In genomic region chr7:128100742-128101357, GRCm38 (mm10) we compare ENCODE assay signal across 22 mouse cellular contexts. TPM values are rescaled to one million over a fixed set of nuclear protein-coding genes. Genes with fewer than 3 reads are reported as not detected.
DNase-seq lines count a peak whose midpoint lies in the region; ATAC-seq lines count a peak whose summit lies in the region.
"Had no signal": no experiment of that assay in that cellular context is flagged by ENCODE, and none has a peak within 500 bp of the region (broad histone marks: within the 10 kb centered on the region; RNA-seq: fewer than 3 reads in every experiment).

No protein-coding gene starts in this region.

- no peak overlapping the region for H3K4me3 ChIP-seq in heart, embryonic 11.5 days (ENCODE audit: low read depth, low read length)
- H3K4me3 ChIP-seq in embryonic facial prominence, embryonic 10.5 days: no peak overlapping the region
- H3K4me3 ChIP-seq: embryonic facial prominence, embryonic 12.5 days; forebrain, embryonic 15.5 days; heart, embryonic 12.5 days; hindbrain, embryonic 10.5 days had no signal

- no peaks in the 10 kb centered on the region for H3K27me3 ChIP-seq in heart, embryonic 11.5 days (ENCODE audit: control insufficient read depth, insufficient read depth, low read length)
- no peaks in the 10 kb centered on the region for H3K27me3 ChIP-seq in embryonic facial prominence, embryonic 10.5 days (replicated peaks; ENCODE audit: low read depth, poor library complexity, severe bottlenecking)
- H3K27me3 ChIP-seq: embryonic facial prominence, embryonic 12.5 days; forebrain, embryonic 15.5 days; heart, embryonic 12.5 days had no signal

- H3K9me3 ChIP-seq in heart, embryonic 11.5 days (replicated peaks; ENCODE audit: control insufficient read depth, low read length): no peaks in the 10 kb centered on the region
- H3K9me3 ChIP-seq in embryonic facial prominence, embryonic 10.5 days: no peaks in the 10 kb centered on the region
- H3K9me3 ChIP-seq: embryonic facial prominence, embryonic 12.5 days; forebrain, embryonic 15.5 days; heart, embryonic 12.5 days; hindbrain, embryonic 10.5 days had no signal

- H3K36me3 ChIP-seq in heart, embryonic 11.5 days (ENCODE audit: control insufficient read depth, insufficient read depth, low read length): no peaks in the 10 kb centered on the region
- H3K36me3 ChIP-seq in embryonic facial prominence, embryonic 10.5 days (replicated peaks): no peaks in the 10 kb centered on the region
- H3K36me3 ChIP-seq: embryonic facial prominence, embryonic 12.5 days; forebrain, embryonic 15.5 days; heart, embryonic 12.5 days; hindbrain, embryonic 10.5 days had no signal

- H3K9ac ChIP-seq in heart, embryonic 11.5 days (ENCODE audit: low read depth, low read length): no peak overlapping the region
- H3K9ac ChIP-seq: embryonic facial prominence, embryonic 12.5 days; forebrain, embryonic 15.5 days; heart, embryonic 12.5 days; hindbrain, embryonic 14.5 days had no signal

- H3K4me2 ChIP-seq in heart, embryonic 11.5 days: no peak overlapping the region
- H3K4me2 ChIP-seq: embryonic facial prominence, embryonic 12.5 days; forebrain, embryonic 15.5 days; heart, embryonic 12.5 days; hindbrain, embryonic 14.5 days had no signal

- H3K27ac ChIP-seq in heart, embryonic 11.5 days (ENCODE audit: low read depth, low read length): no peak overlapping the region
- H3K27ac ChIP-seq in embryonic facial prominence, embryonic 10.5 days (replicated peaks): no peak overlapping the region
- H3K27ac ChIP-seq: embryonic facial prominence, embryonic 12.5 days; forebrain, embryonic 15.5 days; hindbrain, embryonic 10.5 days; hindbrain, embryonic 14.5 days had no signal

- WGBS in heart, embryonic 11.5 days (ENCODE audit: insufficient replicate concordance): 78% methylated on average over 2 of the region's 2 CpGs
- WGBS in embryonic facial prominence, embryonic 10.5 days: 72% methylated on average over 2 of the region's 2 CpGs

- DNase-seq in heart, adult 11 months: peak; percentile 23
- peak; percentile 36 to 40 for DNase-seq in spleen, postnatal 36 days (ENCODE audit: low spot score in 2 of 2)
- DNase-seq in spleen, adult 12 weeks (ENCODE audit: low spot score): no peak
- peak; percentile 25 for DNase-seq in induced T-regulatory cell, adult 2 months (ENCODE audit: low read depth)
- DNase-seq in embryonic facial prominence, embryonic 10.5 days (ENCODE audit: low spot score): no peak
- DNase-seq: adrenal gland, postnatal 10 days; cerebellum, adult 11 months; cerebellum, adult 8-10 months; cerebellum, postnatal 14 days; embryo, embryonic 11 days; gastrocnemius, postnatal 25 days had no signal

- H3K4me1 ChIP-seq in heart, embryonic 11.5 days (ENCODE audit: control insufficient read depth, insufficient read depth, low read length): no peaks in the 10 kb centered on the region
- H3K4me1 ChIP-seq in embryonic facial prominence, embryonic 10.5 days: no peaks in the 10 kb centered on the region
- H3K4me1 ChIP-seq: embryonic facial prominence, embryonic 12.5 days; forebrain, embryonic 15.5 days; heart, embryonic 12.5 days; hindbrain, embryonic 10.5 days had no signal

- no peak for ATAC-seq in heart, embryonic 11.5 days (replicated peaks; ENCODE audit: insufficient number of reproducible peaks, low FRiP score, low TSS enrichment)
- no peak for ATAC-seq in frontal cortex, adult (ENCODE audit: low TSS enrichment)
- ATAC-seq: forebrain, embryonic 15.5 days; intestine, embryonic 16.5 days had no signal

RNA-seq across cellular contexts. Expression of gene Itgax, which starts 28.5 kb away (rescaled TPM):
- polyA plus RNA-seq in heart, embryonic 11.5 days (2014; fragmentation: Nextera tagmentation; extraction: Ambion mirVana): 0.06 and 0.11 TPM in 2 replicates
- not detected in 2 replicates for polyA plus RNA-seq in embryonic facial prominence, embryonic 10.5 days (2016; fragmentation: Nextera tagmentation; extraction: Ambion mirVana)
- polyA plus RNA-seq: embryonic facial prominence, embryonic 12.5 days; forebrain, embryonic 11.5 days; forebrain, embryonic 15.5 days; hindbrain, embryonic 10.5 days; hindbrain, embryonic 14.5 days had no signal

RNA-seq across cellular contexts. Expression of gene Gm49368, which starts 38.4 kb away (rescaled TPM):
- polyA plus RNA-seq in heart, embryonic 11.5 days (2014; fragmentation: Nextera tagmentation; extraction: Ambion mirVana): not detected in 2 replicates
- polyA plus RNA-seq in embryonic facial prominence, embryonic 10.5 days (2016; fragmentation: Nextera tagmentation; extraction: Ambion mirVana): not detected in 2 replicates
- polyA plus RNA-seq: brain, embryonic 14.5 days; embryonic facial prominence, embryonic 12.5 days; forebrain, embryonic 11.5 days; forebrain, embryonic 15.5 days; heart, embryonic 12.5 days; heart, embryonic 16.5 days; hindbrain, embryonic 14.5 days; intestine, embryonic 16.5 days had no signal

RNA-seq across cellular contexts. Expression of gene Itgam, which starts 38.4 kb away (rescaled TPM):
- 0.29 and 0.34 TPM in 2 replicates for polyA plus RNA-seq in heart, embryonic 11.5 days (2014; fragmentation: Nextera tagmentation; extraction: Ambion mirVana)
- polyA plus RNA-seq in embryonic facial prominence, embryonic 10.5 days (2016; fragmentation: Nextera tagmentation; extraction: Ambion mirVana): 0.50 and 0.52 TPM in 2 replicates

RNA-seq across cellular contexts. Expression of gene Itgad, which starts 53.3 kb away (rescaled TPM):
- polyA plus RNA-seq in heart, embryonic 11.5 days (2014; fragmentation: Nextera tagmentation; extraction: Ambion mirVana): not detected in 2 replicates
- polyA plus RNA-seq in embryonic facial prominence, embryonic 10.5 days (2016; fragmentation: Nextera tagmentation; extraction: Ambion mirVana): not detected in 2 replicates
- polyA plus RNA-seq: brain, embryonic 14.5 days; embryonic facial prominence, embryonic 12.5 days; forebrain, embryonic 11.5 days; forebrain, embryonic 15.5 days; heart, embryonic 12.5 days; hindbrain, embryonic 10.5 days; hindbrain, embryonic 14.5 days had no signal

Comparison
In these comparisons a context has a peak if more than half of its experiments do, and no peak if none do; other contexts are left out.
1. DNase-seq: peak in heart, adult 11 months (single experiment), spleen, postnatal 36 days (2 of 2) and induced T-regulatory cell, adult 2 months (single experiment); none in spleen, adult 12 weeks (single experiment) and embryonic facial prominence, embryonic 10.5 days (single experiment).